Mouse (Mus musculus) E14TG2a.4 (cell line): ENCODE measurements at regions not wholly inside any gene's neighbourhood (a gene's known extent, or its start where the extent isn't known, plus 50 kb on each side); places are given as distances from the start of the nearest gene placed in this dataset.

ENCODE experiments used
- CTCF ChIP-seq: conservative IDR thresholded peaks from 2 replicates; pipeline ENCODE4 v1.5.1; 2014; ENCODE audit warnings: low read length
- NANOG ChIP-seq: IDR thresholded peaks from 2 replicates; pipeline ENCODE4 v1.6.1; 2014; ENCODE audit warnings: borderline replicate concordance, low read length, mixed read lengths

DNA sequence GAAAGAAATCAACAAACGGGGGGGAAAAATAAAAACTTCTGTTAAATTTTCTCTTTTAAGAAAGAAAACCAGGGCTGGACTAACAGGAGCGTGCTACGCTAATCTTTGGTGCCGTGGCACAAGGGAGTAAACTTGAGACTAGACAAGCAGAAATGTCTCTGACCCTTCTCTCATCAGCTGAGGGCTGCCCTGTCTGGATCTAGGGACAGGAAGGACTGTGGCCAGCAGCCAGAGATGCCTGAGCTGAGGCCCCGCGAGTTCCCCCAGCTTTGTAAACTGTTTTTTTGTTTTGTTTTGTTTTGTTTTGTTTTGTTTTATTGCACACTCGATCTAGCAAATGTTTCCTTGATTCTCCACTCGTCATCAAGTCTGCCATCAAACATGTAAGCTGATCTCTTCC lies 239.4 kb upstream of the Lrig3 start:
- no peak for TF ChIP-seq CTCF
- TF ChIP-seq NANOG, result no peak
